Mouse (Mus musculus): ENCODE data around the gene Arl10. TPM values are rescaled to one million over a fixed set of nuclear protein-coding genes. Genes with fewer than 3 reads are reported as not detected.

The Arl10 gene
- polyA plus RNA-seq (2015; fragmentation: Nextera tagmentation; extraction: Ambion mirVana), result 13.6 and 14.4 TPM in 2 replicates

DNA sequence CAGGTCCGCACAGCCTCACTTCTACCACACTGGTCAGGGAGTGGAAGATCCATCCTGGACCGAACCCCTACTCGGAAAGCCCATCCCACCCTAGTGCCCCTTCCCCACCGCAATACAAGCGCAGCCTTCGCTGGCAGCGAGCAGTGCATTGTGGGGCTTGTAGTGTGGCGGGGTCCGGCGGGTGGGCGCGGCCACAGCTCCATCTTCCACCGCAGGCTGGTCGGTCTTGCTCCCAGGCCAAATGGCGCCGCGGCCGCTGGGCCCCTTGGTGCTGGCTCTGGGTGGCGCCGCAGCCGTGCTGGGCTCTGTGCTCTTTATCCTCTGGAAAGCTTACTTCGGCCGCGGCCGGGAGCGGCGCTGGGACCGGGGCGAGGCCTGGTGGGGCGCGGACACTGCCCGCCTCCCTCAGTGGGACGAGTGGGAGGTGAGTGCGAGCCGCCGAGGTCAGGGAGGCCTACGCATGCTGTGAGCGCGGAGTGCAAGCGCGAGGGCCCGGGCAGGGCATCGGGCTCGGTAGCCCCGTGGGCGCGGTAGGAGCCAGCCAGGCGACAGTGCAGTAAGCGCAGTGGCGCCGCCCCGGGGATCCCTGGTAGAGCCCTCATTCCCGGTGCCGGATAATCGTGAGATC lies at the start of gene Arl10:
Arl10 (plus strand) TSS at position 162 of the 628 bp plus-strand sequence.

GRCm38 (mm10) chr13:54565201-54565581 lies 9.6 kb upstream of the Arl10 start, which contains the start of gene 4833439L19Rik:
Gene 4833439L19Rik (minus strand): TSS chr13:54565435.

DNA sequence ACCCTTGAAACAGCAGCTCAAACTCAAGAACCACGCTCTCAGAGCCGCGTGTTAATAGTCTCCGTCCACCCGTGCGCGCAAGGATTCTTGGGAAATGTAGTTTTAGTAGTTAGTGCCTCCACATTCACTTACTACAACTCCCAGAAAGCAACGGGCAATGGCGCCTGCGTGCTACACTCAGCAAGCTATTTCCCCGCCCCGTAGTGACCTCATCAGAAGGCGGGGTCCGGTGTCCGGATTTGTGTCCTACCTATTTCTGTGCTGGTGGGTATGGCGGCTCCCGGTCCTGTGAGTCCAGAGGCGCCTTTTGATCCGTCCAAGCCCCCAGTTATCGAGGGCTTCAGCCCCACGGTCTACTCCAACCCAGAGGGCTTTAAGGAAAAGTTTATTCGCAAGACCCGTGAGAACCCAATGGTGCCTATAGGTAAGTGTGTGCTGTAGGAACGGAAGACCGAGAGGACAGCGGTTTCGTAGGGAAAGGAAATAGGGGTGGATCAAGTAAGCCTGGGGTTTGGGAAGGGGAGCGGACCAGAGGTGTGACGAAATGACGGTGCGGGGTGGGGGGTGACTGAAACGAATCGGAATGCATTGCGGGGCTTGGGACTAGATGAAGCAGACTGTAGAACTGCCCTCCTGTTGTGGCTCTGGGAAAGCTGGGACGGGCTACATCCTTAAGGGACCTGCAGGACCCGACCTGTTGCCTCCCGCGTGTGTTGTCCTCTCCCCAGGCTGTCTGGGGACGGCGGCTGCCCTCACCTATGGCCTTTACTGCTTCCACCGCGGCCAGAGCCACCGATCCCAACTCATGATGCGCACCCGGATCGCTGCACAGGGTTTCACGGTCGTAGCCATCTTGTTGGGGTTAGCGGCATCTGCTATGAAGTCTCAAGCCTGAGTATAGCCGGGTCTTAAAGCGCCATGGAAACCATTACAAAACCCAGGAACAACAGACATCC lies 15.5 kb downstream of the Arl10 start, which contains the start of the genes Nop16 and Higd2a:
Nop16 (minus strand) TSS at position 95 of the 956 bp plus-strand sequence.
Higd2a (plus strand) TSS at position 212 of the 956 bp plus-strand sequence.

DNA sequence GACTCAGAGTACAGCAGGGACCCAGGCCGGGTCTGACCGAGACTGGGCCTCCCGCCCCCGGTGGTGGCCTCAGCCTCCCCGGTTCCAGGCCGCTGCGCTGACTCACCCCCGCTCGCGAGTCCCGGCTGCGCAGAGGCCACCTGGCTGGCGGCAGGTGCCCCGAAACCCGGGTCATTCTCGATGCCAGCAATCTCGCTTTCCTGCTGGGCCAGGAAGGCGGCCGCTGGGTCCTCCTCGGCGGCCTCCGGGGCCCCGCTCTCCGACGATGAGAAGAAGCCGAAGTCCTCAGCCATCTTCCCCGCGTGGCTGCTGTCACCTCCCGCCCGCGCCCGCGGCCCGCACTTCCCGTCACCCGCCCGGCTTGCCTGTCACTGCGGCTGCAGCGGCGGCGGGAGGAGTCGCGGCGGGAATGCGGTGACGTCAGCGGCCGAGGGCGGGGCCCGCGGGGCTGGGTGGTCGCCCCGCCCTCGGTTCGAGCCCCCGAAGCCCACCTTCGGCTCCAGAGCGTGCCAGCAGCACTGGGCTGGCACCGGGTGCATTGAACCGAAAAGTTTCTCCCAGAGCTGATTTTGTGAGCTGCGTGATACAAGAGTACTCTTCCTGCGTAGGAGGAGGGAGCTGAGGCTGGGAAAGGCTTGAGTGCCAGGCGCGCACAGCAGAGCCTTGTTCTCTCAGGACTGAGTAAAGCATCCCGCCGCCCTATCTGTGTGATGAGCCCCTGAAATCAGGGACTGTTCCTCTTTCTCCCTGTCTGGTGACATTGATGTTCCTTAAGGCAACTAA lies 36.3 kb downstream of the Arl10 start, which contains the start of gene Cltb:
Cltb (minus strand) TSS at position 373 of the 783 bp plus-strand sequence.

GRCm38 (mm10) chr13:54621155-54621932 lies 46.5 kb downstream of the Arl10 start, which contains the start of gene Faf2:
Gene Faf2 (plus strand): TSS chr13:54621784.

Small RNA genes lying within 50 kb of the gene (microRNA-seq; reads per million reads assigned to microRNA genes)
- not detected for gene Gm24195

Other genes starting within 250 kb of the Arl10 start
- gene Cplx2, start 203.7 kb upstream of the Arl10 start, polyA plus RNA-seq (2015; fragmentation: Nextera tagmentation; extraction: Ambion mirVana), result 2.5 and 2.7 TPM in 2 replicates
- 47.3 and 55.4 TPM in 2 replicates for gene Thoc3, start 106.2 kb upstream of the Arl10 start, polyA plus RNA-seq (2015; fragmentation: Nextera tagmentation; extraction: Ambion mirVana)
- 2.9 and 3.0 TPM in 2 replicates for gene Simc1, start 71.2 kb upstream of the Arl10 start, polyA plus RNA-seq (2015; fragmentation: Nextera tagmentation; extraction: Ambion mirVana)
- 95.0 and 99.7 TPM in 2 replicates for gene 4833439L19Rik, start 9.6 kb upstream of the Arl10 start, polyA plus RNA-seq (2015; fragmentation: Nextera tagmentation; extraction: Ambion mirVana)
- gene Nop16, start 15.1 kb downstream of the Arl10 start, polyA plus RNA-seq (2015; fragmentation: Nextera tagmentation; extraction: Ambion mirVana), result 37.0 and 40.0 TPM in 2 replicates
- 214 and 221 TPM in 2 replicates for gene Higd2a, start 15.2 kb downstream of the Arl10 start, polyA plus RNA-seq (2015; fragmentation: Nextera tagmentation; extraction: Ambion mirVana)
- gene Cltb, start 36.3 kb downstream of the Arl10 start, polyA plus RNA-seq (2015; fragmentation: Nextera tagmentation; extraction: Ambion mirVana), result 107 and 125 TPM in 2 replicates
- gene Faf2, start 46.8 kb downstream of the Arl10 start, polyA plus RNA-seq (2015; fragmentation: Nextera tagmentation; extraction: Ambion mirVana), result 60.8 and 67.5 TPM in 2 replicates
- 54.0 and 56.8 TPM in 2 replicates for gene Rnf44, start 118.9 kb downstream of the Arl10 start, polyA plus RNA-seq (2015; fragmentation: Nextera tagmentation; extraction: Ambion mirVana)
- gene Cdhr2, start 126.4 kb downstream of the Arl10 start, polyA plus RNA-seq (2015; fragmentation: Nextera tagmentation; extraction: Ambion mirVana), result 0.02 and 0.04 TPM in 2 replicates
- 0.12 and 0.14 TPM in 2 replicates for gene Gprin1, start 174.9 kb downstream of the Arl10 start, polyA plus RNA-seq (2015; fragmentation: Nextera tagmentation; extraction: Ambion mirVana)
- not detected in 2 replicates for gene Sncb, start 191.6 kb downstream of the Arl10 start, polyA plus RNA-seq (2015; fragmentation: Nextera tagmentation; extraction: Ambion mirVana)
- not detected in 2 replicates for gene Eif4e1b, start 209.0 kb downstream of the Arl10 start, polyA plus RNA-seq (2015; fragmentation: Nextera tagmentation; extraction: Ambion mirVana)
- gene Tspan17, start 214.4 kb downstream of the Arl10 start, polyA plus RNA-seq (2015; fragmentation: Nextera tagmentation; extraction: Ambion mirVana), result 56.1 and 56.3 TPM in 2 replicates